Mouse (Mus musculus): Measurements from ENCODE around the gene Phpt1.
"Not testable (repeated sequence)": the region's sequence is repeated elsewhere in the genome, so short reads cannot be mapped to it uniquely, and the experiment has no call there.

Gene Phpt1

GRCm38 (mm10) chr2:25558774-25559173 is 16.2 kb downstream of the Phpt1 start:
- no peak for DNase-seq

- peak; percentile 74 for DNase-seq
These were observed 17.1 kb downstream of the Phpt1 start for GRCm38 (mm10) chr2:25557964-25558360.

GRCm38 (mm10) chr2:25557221-25557963 is 17.6 kb downstream of the Phpt1 start, which contains the start of gene Edf1:
TSS of gene Edf1 (plus strand) at chr2:25557847.
- peak; percentile 94 for DNase-seq

- DNase-seq, result no peak
These were observed 18.7 kb downstream of the Phpt1 start for GRCm38 (mm10) chr2:25556296-25556695.

GRCm38 (mm10) chr2:25555479-25555878 is 19.5 kb downstream of the Phpt1 start:
- not testable (repeated sequence) for DNase-seq

GRCm38 (mm10) chr2:25553171-25553786 is 21.7 kb downstream of the Phpt1 start:
- DNase-seq, result not testable (repeated sequence)

GRCm38 (mm10) chr2:25551186-25551585 is 23.8 kb downstream of the Phpt1 start:
- peak; percentile 67 for DNase-seq

GRCm38 (mm10) chr2:25549021-25549991 is 25.7 kb downstream of the Phpt1 start:
- peak; percentile 16 for DNase-seq

- peak; percentile 99 for DNase-seq
These were observed 28.1 kb downstream of the Phpt1 start, which contains the start of gene Traf2 for GRCm38 (mm10) chr2:25546811-25547491. TSS of gene Traf2 (minus strand) at chr2:25546940.

- no peak for DNase-seq
These were observed 28.8 kb downstream of the Phpt1 start for GRCm38 (mm10) chr2:25545996-25546810.

- DNase-seq, result no peak
These were observed 33.2 kb downstream of the Phpt1 start for GRCm38 (mm10) chr2:25541644-25542367.

- peak; percentile 62 for DNase-seq
These were observed 34.5 kb downstream of the Phpt1 start for GRCm38 (mm10) chr2:25540541-25540948.

- no peak for DNase-seq
These were observed 38.5 kb downstream of the Phpt1 start for GRCm38 (mm10) chr2:25536531-25536930.

- DNase-seq, result no peak
These were observed 40.2 kb downstream of the Phpt1 start for GRCm38 (mm10) chr2:25534866-25535182.

GRCm38 (mm10) chr2:25534178-25534865 is 40.7 kb downstream of the Phpt1 start:
- DNase-seq, result peak; percentile 83

- DNase-seq, result no peak
These were observed 41.3 kb downstream of the Phpt1 start for GRCm38 (mm10) chr2:25533707-25534106.

- DNase-seq, result no peak
These were observed 48.3 kb downstream of the Phpt1 start for GRCm38 (mm10) chr2:25526510-25527302.

All from kidney, adult 11 months (tissue).